Mouse (Mus musculus) CD4-positive, CD25-positive, alpha-beta regulatory T cell, adult 4 months (primary cell): ENCODE measurements at regions not wholly inside any gene's neighbourhood (a gene's known extent, or its start where the extent isn't known, plus 50 kb on each side); places are given as distances from the start of the nearest gene placed in this dataset.

ENCODE experiments used
- ATAC-seq: one replicate; pipeline ENCODE4 v1.8.0; 2017

DNA sequence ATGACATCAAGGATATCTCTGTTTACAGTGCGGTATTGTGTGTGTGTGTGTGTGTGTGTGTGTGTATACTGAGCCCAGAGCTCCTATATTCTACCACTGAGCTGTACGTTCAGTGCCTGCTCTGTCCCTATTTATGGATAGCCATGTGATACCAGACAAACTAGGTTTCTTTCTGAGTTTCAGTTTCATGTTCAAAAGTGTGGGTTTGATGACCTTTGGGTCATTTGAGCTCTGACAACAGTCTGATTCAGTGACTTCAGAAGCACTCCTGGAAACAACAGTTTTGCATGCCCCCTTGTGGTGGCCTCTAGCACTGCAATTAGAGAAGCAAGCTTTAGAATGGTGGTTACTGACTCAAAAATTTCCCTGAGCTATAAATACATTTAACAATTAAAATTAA lies 50.9 kb upstream of the Tent2 start:
- peak; percentile 91 for ATAC-seq

DNA sequence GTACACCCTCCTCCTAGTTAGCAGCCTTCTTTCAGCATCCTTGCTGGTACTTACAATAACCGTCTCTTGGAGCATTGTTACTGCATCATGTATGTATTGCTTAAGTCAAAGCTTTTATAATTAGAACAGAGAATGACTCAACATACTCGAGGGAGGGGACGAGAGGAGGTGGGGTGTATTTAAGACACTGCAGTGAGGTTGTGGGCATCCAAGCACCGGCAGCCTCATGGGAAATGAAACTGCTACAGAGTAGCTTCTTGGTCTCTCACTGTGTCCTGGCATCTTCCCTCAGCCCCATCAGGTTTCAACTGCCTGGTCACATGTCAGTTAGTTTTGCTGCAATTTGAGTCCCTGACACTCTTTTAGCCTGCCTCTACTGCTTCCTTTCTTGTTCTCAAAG lies 50.7 kb upstream of the Homer1 start:
- ATAC-seq = no peak
